ENCODE assay signal across 16 mouse cellular contexts in the genomic region with DNA sequence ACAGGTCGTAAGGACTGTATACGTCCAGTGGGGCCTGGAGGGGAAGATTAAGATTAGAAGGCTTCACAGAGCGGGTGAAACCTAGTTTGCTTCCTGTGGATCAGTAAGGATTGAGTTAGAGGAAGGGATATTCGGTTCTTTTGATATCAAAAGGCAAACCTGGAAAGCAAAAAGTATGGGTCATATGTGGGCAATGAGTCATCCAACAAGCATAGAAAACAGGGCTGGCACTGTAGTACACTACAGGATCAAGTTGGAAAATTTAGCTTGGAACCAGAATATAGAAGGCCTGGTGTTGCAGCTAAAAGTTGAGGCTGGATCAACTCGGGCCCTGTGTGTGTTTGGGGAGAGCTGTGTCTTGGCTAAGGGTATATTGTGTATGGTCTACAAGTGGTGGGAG.
"Had no signal": no experiment of that assay in that cellular context is flagged by ENCODE, and none has a peak within 500 bp of the region (broad histone marks: within the 10 kb centered on the region; RNA-seq: fewer than 3 reads in every experiment).

No protein-coding gene starts in this region.

- H3K4me1 ChIP-seq: liver, embryonic 13.5 days; midbrain, embryonic 13.5 days had no signal

- H3K9me3 ChIP-seq: liver, embryonic 13.5 days; midbrain, embryonic 13.5 days; stomach, embryonic 15.5 days had no signal

- H3K4me2 ChIP-seq: liver, embryonic 13.5 days; lung, embryonic 14.5 days; midbrain, embryonic 13.5 days; stomach, embryonic 15.5 days had no signal

- H3K27ac ChIP-seq: kidney, postnatal 0 days; layer of hippocampus, adult 2 months; left cerebral cortex, adult 2 months; liver, embryonic 13.5 days; macrophage; midbrain, embryonic 13.5 days; stomach, embryonic 15.5 days had no signal

- H3K27me3 ChIP-seq: liver, embryonic 13.5 days; midbrain, embryonic 13.5 days; stomach, embryonic 15.5 days had no signal

- ATAC-seq: lung, postnatal 0 days; midbrain, embryonic 13.5 days; midbrain, embryonic 16.5 days had no signal

- H3K4me3 ChIP-seq: layer of hippocampus, adult 2 months; left cerebral cortex, adult 2 months; liver, embryonic 13.5 days; midbrain, embryonic 13.5 days; stomach, embryonic 15.5 days had no signal

- H3K36me3 ChIP-seq: liver, embryonic 13.5 days; midbrain, embryonic 13.5 days; stomach, embryonic 15.5 days had no signal

- H3K9ac ChIP-seq: liver, embryonic 13.5 days; lung, embryonic 14.5 days; midbrain, embryonic 13.5 days; stomach, embryonic 15.5 days had no signal

- DNase-seq: layer of hippocampus, adult 9-11 months; liver, embryonic 13.5 days; lung, embryonic 14.5 days; right cerebral cortex, adult 18-20 months; right cerebral cortex, postnatal 14 days; spleen, adult 18-20 months; thymus, adult 18-20 months; thymus, postnatal 36 days had no signal
